Mouse (Mus musculus) ovary, postnatal 36 days (tissue): ENCODE measurements at regions not wholly inside any gene's neighbourhood (a gene's known extent, or its start where the extent isn't known, plus 50 kb on each side); places are given as distances from the start of the nearest gene placed in this dataset.

Source experiments
- DNase-seq: peaks from one replicate; pipeline ENCODE4 v3.0.0; 2022; ENCODE audit warnings: low spot score, mixed read lengths

DNA sequence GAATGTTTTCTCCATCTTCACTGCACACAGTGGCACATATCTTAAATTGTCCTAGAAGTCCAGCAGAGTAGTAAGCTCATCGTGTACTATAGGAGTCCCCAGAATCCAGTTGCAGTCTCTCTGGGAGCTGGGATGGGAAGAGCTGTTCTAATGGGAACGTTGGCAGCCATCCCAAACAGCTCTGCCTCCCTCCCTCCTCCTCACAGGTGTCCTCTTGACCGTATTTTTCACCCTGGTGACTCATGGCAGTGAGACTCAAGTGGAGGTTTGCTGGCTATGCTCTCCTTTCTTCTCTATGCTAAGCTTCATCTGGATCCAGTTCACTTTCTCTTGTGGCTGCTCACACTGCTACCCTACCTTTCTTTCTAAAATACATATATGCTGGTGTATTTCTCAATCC, 109.2 kb upstream of the Sash1 start:
- no peak for DNase-seq

DNA sequence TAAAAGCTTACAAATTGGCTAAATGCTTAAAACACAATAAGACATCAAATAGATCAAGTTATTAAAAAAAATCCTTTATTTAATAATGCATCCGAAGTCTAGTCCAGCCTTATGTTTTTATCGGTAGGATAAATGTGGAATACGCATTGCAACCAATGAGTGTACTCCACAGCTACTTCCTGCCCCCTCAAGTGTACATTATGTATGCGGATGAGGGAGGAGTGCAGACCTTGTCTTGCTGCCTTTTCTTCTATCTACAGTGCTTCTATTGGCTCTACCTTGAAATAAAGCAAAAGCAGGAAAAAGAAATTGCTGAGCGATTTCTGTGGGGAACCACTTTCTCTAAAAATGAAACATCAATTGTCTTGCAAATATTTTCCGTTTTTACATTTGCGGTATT, 100.5 kb upstream of the Sash1 start:
- DNase-seq, result no peak

DNA sequence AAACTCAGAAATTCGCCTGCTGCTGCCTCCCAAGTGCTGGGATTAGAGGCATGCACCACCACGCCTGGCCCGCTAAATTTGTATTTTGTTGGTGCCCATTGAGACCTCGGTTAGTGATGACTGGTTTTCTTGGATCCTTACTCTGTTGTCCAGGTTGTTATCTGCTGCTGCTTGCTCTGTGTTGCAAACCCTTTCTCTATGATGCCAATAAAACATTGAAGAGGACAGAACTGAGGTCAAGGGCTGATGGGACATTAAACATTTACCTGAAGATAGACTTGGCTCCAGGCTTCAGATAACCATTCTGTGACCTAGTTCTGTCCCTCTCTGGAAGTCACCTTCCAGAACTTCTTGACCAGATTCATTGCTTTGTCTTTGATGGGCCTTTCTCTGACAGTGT, 97.5 kb upstream of the Sash1 start:
- DNase-seq, result no peak

DNA sequence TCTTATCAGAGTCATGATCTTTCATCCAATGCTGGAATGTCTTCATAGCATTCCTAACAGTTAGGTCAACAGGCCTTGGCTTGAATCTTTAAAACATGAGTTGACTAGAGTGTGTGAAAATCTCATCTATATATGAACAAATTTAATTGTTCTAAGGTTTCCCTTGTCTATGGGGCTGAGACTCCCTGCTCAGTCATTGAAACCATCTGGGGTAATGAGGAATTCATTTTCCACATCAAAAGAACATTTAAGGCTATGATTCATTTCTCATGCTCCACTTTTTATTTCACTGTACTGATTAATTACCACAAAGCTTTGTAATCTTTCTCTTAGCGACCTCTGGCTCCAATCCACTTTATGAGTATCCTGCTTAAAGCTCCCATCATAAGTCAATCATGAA, 94.7 kb upstream of the Sash1 start:
- DNase-seq, result no peak

DNA sequence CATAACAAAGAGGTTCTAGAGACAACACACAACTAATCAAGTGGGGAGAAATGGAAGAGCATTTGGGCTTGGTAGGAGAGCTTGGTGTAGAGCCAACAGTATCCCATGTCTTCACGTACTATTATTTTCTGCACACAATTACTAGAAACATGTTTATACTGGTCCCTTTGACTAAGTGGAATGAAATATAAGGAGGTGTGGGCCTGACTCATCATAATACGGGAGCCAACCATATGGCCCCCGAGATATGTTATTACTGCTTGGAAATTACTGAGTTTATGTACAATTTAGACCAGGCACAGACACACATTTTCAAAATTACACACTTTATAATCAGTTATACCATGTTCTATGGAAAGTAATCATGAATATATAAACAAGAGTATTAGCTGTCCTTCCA, 92.7 kb upstream of the Sash1 start:
- no peak for DNase-seq

DNA sequence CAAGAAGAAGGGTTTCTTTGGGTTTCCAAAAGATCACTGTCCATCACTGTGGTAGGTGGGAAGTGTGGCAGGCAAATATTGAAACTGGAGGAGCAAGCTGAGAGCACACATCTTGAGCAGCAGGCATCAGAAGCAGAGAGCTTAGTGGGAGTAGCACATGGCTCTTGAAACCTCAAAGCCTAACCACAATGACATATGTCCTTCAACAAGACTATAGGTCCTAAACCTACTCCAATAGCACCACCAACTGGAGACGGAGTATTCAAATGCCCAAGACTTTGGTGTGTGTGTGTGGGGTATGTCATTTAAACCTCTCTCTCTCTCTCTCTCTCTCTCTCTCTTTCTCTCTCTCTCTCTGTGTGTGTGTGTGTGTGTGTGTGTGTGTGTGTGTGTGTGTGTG, 88.1 kb upstream of the Sash1 start:
- no peak for DNase-seq

DNA sequence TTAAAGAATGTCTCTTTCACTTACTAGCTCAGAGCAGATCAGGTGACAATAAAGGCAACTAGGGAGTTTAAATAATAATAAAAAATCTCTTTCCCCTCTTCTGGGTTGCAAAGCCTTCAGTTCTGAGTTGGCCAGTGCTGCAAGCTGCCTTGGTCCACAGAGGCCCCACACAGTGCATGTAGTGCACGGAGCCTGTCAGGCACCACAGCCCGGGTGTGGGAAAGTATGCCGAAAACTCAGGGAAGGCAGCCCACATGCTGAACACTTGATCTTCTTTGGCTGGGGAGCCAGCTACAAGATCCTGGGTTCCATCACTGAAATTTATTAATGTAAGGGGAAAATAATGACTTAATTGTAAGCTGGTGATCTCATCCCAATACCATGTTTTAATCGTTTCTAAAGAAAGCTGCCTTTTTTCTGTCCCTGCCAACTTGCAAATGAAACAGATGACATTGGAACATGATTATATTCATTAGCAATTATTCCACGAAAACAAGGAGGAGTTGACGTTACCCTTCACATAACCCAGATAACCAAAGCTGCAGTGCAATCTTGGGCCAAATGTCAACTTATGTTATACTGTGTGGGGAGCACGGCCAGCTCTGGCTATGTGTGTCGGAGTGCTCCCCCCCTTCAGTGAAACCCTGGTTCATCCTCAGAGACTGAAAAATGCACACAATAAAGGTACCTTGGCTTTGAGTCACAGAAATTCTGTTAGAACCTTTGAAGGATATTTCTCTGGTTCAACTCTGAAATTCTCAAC, 87.1 kb upstream of the Sash1 start:
- no peak for DNase-seq

- DNase-seq, result no peak
Observed at GRCm38 (mm10) chr10:8970807-8971206, 84.9 kb upstream of the Sash1 start.

DNA sequence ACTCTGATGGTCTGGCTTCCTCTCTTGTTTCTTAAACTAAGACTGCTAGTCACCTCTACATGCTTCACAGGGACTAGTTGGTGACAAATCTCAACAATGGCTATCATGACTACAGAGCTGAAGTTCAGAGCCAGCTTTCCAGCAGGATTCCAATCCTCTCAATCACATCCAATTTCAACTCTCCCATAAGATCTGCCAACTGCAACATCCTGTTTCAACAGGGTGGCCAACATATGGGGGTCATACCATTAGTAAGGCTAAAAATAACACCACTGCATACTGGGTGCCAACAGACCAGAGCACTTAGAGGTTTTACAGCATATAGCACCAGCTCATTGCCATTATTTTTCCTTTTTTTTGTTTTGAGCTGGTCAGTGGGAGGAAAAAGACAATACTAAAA, 83.7 kb upstream of the Sash1 start:
- DNase-seq, result no peak

GRCm38 (mm10) chr10:8969016-8969415, 83.1 kb upstream of the Sash1 start:
- no peak for DNase-seq

DNA sequence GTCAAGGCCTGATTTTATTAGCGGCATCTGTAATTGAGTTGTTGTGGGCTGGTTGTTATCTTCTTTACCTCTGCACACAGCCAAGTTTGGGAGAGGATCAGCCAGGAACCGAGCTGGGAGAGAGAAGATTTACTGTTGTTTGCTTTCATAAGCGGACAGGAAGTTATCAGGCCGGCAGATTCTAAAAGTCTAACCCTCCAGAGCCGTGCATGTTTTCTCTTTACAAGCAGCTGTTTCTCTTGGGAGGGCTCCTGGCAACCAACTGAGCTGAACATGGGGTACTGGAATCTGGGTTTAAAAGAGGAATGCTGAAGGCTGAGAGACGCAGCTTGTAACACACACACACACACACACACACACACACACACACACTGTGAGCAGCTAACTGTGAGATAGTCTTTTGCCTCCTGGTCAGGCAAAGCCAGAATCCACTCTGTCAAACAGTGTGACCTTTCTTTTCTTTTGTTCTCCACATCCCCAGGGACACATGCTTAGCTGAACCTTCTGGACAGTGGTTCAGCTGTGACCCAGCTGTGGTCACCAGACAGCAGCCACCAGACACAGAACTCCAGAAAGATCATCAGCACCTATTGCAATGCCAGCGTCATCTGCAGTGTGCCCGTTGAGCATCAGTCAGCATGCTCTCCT, 82.5 kb upstream of the Sash1 start:
- DNase-seq, result peak; percentile 34

DNA sequence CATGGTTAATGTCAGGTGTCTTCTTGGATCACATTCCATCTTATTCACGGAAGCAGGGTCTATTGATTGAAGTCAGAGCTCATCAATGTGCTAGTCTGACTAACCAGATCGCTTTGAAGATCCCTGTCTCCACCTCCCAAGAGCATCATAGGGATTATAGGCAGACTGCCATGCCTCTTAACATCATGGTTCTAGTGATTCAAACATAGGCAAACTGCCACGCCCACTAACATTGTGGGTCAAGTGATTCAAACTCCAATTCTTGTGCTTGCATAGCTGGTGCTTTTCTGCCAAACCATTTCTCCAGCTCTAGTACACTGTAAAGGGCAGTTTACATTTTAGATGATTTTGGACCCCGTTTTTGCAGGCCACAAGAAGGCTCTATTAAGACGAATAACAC, 77.1 kb upstream of the Sash1 start:
- DNase-seq, result no peak

GRCm38 (mm10) chr10:8960964-8961675, 75.2 kb upstream of the Sash1 start:
- no peak for DNase-seq

DNA sequence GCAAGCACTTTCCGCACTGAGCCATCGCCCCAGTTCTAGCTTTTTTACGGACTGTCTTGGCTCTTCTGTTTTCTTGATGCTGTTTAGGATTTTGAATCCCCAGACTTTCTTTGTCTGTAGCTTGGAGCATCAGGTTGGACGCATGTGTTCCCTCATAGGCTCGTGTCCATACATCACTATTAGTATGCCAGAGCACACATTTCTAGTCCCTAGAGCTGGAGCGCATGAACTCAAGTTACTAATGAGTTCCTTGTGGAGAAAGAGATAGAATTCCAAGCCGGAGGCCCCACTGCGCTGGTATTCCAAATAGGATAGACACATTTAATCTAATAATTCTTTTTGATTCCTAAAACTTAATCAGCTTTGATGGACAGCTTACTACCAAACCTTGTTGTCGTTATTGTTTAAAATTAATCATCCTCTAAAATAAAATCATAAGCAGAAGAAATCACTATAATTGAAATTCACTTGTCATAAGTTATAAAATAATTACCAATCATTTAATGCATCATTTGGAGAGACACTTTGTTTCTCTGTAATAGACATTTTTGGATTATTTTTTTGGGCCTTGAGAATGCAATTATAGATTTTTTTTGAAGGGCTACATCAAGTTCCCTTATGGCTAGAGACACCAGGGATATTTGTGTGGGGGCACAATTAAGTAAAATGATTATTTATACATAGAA, 74.5 kb upstream of the Sash1 start:
- no peak for DNase-seq

DNA sequence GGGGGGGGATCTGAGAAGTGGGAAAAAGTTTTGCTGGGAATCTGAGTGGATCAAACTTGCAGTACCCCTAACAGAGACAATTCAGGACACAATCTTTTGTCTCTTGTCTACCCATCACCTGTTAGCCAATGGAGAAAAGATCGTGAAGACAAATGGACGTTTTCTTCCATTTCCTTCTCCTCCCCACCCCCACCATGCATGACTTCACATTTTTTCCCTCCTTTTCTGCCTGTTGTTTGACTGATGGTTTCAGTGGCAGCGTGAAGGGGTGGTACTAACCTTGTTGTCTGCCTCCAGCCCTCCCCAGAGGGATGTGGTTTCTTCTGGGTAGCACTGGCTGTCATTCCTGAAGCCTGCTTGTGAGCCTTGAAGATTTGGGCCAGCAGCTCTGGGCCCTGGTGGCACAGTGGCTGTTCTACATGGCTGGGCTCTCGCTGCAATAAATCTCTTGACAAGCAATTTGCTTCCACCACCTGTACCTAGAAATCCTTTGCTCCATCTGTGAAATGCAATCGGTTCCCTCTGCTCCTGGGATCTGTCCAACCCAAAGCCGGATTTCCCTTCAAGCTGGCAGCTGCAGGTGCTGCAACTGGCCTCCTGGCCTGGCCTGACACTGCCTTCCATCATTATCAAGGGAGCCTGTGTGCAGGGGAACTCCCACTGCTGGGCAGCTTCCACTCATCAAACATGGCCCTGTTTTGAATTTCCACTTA, 69.8 kb upstream of the Sash1 start:
- DNase-seq, result no peak

DNA sequence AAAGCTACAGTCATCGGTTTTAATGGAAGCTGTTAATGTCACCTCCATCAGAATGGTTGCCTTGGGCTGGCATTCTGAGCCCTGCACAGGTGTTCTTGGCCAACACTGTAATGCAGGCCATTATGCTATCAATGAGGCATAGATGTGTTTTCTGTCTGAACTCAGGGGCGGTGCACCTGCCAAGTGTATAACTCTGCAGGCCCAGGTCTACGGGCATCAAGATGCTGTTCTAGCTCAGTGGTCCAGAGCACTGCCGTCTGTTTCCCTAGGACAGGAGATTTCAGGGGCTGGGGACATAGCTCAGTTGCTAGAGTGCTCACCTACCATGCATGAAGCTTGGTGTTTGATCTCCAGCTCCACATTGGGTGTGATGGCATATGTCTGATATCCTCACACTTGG, 68.1 kb upstream of the Sash1 start:
- DNase-seq, result no peak

- no peak for DNase-seq
Observed at GRCm38 (mm10) chr10:8952922-8953321, 67.1 kb upstream of the Sash1 start.

DNA sequence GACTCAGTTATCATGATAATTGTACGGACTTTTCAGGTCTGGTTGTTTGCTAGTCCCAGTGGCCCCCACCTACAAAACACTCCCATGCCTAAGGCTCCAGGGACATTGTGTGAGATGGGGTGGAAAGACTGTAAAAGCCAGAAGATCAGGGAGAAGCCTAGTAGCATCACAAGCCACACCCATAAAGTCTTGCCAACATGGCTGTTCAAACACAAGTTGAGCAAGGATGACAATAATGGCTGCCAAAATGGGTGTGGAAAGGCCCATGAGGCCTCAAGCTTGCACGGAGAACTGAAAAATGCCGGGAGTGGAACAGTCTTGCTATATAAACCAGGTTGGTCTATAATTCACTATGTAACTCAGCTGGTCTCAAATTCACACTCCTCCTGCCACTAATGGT, 66.1 kb upstream of the Sash1 start:
- no peak for DNase-seq

DNA sequence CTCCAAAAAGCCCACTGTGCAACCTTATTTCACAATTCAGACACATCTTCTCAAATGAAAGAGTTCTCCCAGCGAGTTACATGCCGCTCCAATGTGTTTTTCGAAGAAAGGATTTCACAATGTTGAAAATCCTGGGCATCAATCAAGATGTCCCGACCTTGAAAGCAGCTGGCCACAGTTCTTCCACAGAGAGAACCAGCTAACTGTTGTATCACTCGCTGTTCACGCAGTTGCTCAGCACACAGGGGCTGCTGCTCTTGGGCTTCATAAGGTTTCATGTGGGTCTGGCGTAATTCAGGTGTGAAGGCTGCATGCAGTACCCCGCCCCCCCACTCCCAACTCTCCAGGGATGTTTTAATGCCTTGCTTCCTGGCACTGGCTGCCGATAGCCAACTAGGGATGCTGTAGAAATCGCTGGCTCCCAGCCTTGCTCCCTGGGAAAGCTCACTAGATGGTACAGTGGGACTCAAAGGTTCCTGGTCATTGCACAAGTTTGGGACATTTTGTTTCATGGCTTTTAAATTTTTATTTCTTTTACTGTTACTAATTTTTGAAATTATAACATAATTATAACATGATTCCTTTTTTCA, 65.5 kb upstream of the Sash1 start:
- no peak for DNase-seq

DNA sequence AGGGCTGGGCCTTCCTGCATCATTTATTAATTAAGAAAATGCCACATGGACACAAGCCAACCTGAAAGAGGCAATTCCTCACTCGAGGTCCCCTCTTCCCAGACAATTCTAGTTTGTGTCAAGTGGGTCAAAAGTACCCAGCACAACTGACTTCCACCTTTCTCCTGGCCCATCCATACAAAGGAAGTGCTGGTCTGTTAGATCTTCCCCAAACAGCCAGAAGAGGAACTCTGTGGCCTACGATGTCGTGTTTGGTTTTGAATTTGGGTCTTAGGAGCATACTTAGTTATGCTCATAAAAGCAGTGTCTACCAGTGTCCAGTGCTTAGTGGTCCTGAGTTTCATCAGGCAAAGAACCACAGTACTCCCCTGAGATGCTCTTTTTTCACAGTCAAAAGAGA, 62.4 kb upstream of the Sash1 start:
- DNase-seq, result no peak

DNA sequence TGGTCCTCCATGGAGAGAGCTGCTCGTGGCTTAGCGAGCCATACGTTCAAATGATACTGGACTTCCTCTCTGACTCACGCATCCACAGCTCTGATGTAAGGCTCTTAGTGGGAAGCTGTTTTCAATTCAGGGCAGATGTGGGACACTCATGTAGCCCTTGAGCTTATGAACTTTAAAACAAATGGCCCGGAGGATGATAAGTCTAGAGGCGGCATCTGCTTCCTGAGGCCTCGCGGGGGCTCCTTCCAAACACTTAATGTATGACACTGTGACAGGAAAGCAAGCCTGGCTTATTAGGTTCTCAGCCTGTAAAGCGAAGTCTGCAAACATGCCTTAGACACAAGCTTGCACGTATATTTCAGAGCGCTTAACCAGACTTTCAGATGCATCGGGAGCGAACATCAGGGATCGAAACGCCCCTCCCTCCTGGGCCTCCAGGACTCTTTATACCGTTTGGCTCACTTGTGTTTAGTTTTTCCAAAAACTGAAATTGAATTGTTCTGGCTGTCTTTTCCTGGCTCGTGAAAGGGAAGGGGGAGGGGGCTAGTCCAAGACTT, 59.4 kb upstream of the Sash1 start:
- DNase-seq, result no peak
